Mouse (Mus musculus): ENCODE measurements around the gene Gas2.

DNA sequence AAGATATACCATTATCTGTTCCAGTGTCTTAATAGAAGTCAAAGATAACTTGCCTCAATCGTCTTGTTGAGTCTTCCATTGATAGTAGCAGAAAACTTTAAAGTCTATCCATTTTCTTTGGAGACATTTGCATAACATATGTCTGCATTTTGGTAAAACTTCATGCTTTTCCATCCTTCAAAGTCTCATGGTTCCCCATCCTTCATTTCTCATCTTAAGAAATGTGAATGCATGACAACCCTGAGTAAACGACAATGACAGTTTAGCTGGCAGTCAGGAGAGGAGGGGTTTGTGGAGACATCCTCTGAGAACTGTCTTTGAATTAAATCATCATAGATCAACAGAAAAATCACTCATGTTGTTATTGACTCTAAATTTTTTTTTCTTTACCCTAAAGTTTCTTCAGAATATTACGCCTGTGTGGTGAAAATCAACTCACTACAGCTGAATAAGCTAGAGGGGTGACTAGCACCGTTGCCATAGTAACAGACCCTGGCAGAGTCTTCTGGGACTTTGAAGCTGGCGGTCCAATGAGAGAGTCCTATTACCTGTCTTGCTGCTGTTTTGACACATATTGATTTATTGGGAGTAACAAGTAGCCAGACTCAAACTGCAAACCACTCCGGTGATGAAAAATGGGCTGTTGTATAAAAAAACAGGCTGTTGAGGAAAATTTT is 99.0 kb downstream of the Gas2 start:
- TF ChIP-seq CTCF (IDR thresholded peaks at IDR 0.05; ENCODE audit: low read depth, low read length) (no peak), EP300 (IDR thresholded peaks at IDR 0.05; ENCODE audit: insufficient read depth, low read depth, low read length) (no peak)
